Mouse (Mus musculus) E14TG2a.4 (cell line): ENCODE results near the gene 9130213A22Rik.

Experiments used
- H3K27me3 ChIP-seq: 2 replicates; pipeline ENCODE4 v1.6.1; 2014; ENCODE audit warnings: low read length, control low read depth; ENCODE audit not compliant: insufficient read depth
- H3K36me3 ChIP-seq: 2 replicates; pipeline ENCODE4 v1.6.1; 2014; ENCODE audit warnings: low read length, control low read depth; ENCODE audit not compliant: insufficient read depth
- H3K4me1 ChIP-seq: replicated peaks from 2 replicates; pipeline ENCODE4 v1.6.1; 2014; ENCODE audit warnings: low read depth, low read length, control low read depth
- H3K4me3 ChIP-seq: replicated peaks from 2 replicates; pipeline ENCODE4 v1.5.1; 2014; ENCODE audit warnings: mild to moderate bottlenecking, low read length
- H3K9me3 ChIP-seq: 2 replicates; pipeline ENCODE4 v1.6.1; 2014; ENCODE audit warnings: low read length, control low read depth
- CTCF ChIP-seq: conservative IDR thresholded peaks from 2 replicates; pipeline ENCODE4 v1.5.1; 2014; ENCODE audit warnings: low read length
- NANOG ChIP-seq: IDR thresholded peaks from 2 replicates; pipeline ENCODE4 v1.6.1; 2014; ENCODE audit warnings: borderline replicate concordance, low read length, mixed read lengths
- POU5F1 ChIP-seq: IDR thresholded peaks from 2 replicates; pipeline ENCODE4 v1.6.1; 2014; ENCODE audit warnings: low read length, borderline replicate concordance

9130213A22Rik gene

DNA sequence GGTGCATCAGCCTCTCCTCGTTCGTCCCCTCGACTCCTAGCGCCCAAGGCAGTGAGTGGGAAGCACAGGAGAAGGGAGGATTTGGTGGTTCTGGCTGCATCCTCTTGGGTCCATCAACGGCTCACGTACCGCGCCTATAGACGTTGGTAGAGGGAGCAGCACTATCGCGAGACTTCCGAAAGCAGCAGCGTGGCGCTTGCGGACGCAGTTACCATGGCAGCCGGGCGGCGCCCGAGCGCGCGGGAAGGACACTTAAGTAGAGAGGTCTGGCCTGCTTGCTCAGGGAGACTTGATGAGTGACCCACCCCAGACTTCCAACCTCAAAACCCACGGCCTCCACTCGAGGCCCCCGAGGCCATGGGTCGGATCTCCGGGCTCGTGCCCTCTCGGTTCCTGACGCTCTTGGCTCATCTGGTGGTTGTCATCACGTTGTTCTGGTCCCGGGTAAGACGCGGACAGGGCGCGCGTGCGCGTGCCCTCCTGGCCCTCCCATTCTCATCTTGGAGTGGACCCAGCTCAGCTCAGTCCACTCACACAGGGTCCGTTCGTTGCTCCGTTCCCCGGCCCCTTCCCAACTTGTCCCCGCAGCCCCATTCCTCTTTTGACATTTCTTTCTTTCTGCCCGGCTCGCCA is 51.7 kb downstream of the 9130213A22Rik start, which contains the start of gene Tmem107:
TSS of gene Tmem107 (plus strand) at position 217 of the 633 bp plus-strand sequence.
- H3K4me1 ChIP-seq, result peaks cover 65% of the 10 kb centered on the region
- H3K4me3 ChIP-seq, result peak within 1 kb of the TSS; percentile 92
- H3K9me3 ChIP-seq, result no peaks in the 10 kb centered on the region
- TF ChIP-seq NANOG, result no peak
- TF ChIP-seq CTCF, result no peak
- TF ChIP-seq POU5F1, result no peak
- H3K27me3 ChIP-seq, result no peaks in the 10 kb centered on the region
- no peaks in the 10 kb centered on the region for H3K36me3 ChIP-seq

GRCm38 (mm10) chr11:69070093-69070492 is 52.3 kb downstream of the 9130213A22Rik start:
- no peaks in the 10 kb centered on the region for H3K36me3 ChIP-seq
- peaks cover 69% of the 10 kb centered on the region for H3K4me1 ChIP-seq
- TF ChIP-seq NANOG (no peak), POU5F1 (no peak), CTCF (no peak)
- no peaks in the 10 kb centered on the region for H3K27me3 ChIP-seq
- peak overlapping the region; percentile 92 for H3K4me3 ChIP-seq
- H3K9me3 ChIP-seq, result no peaks in the 10 kb centered on the region
